Mouse (Mus musculus) urinary bladder, adult 2 months (tissue): ENCODE measurements around the gene Lpar6. TPM values are rescaled to one million over a fixed set of nuclear protein-coding genes. Genes with fewer than 3 reads are reported as not detected.

ENCODE experiments used
- DNase-seq: peaks from one replicate; pipeline ENCODE4 v3.0.0; 2022; ENCODE audit warnings: low spot score
- polyA plus RNA-seq: library from polyadenylated mRNA; depleted of rRNA; stranded (reverse); fragments of >200 nt; gene quantifications from 2 replicates; pipeline ENCODE4 v1.2.3, GENCODE M21; 2012; rRNA removed

Gene Lpar6
- polyA plus RNA-seq: 10.2 and 13.2 TPM in 2 replicates

GRCm38 (mm10) chr14:73237848-73238321 is at the start of gene Lpar6:
TSS of gene Lpar6 (plus strand) at chr14:73237895.
- DNase-seq: peak; percentile 30

- no peak for DNase-seq
Observed at GRCm38 (mm10) chr14:73199058-73199457, 38.6 kb upstream of the Lpar6 start.

GRCm38 (mm10) chr14:73201447-73201846 is 36.2 kb upstream of the Lpar6 start:
- no peak for DNase-seq

- no peak for DNase-seq
Observed at GRCm38 (mm10) chr14:73204016-73204415, 33.7 kb upstream of the Lpar6 start.

GRCm38 (mm10) chr14:73209262-73209661 is 28.4 kb upstream of the Lpar6 start:
- DNase-seq: no peak

GRCm38 (mm10) chr14:73210196-73210595 is 27.5 kb upstream of the Lpar6 start:
- no peak for DNase-seq

GRCm38 (mm10) chr14:73211477-73211876 is 26.2 kb upstream of the Lpar6 start:
- no peak for DNase-seq

GRCm38 (mm10) chr14:73217062-73217461 is 20.6 kb upstream of the Lpar6 start:
- DNase-seq: no peak

GRCm38 (mm10) chr14:73222316-73222970 is 15.3 kb upstream of the Lpar6 start:
- no peak for DNase-seq

- DNase-seq: no peak
Observed at GRCm38 (mm10) chr14:73226346-73226745, 11.3 kb upstream of the Lpar6 start.

GRCm38 (mm10) chr14:73226849-73227248 is 10.8 kb upstream of the Lpar6 start:
- DNase-seq: no peak

- no peak for DNase-seq
Observed at GRCm38 (mm10) chr14:73231286-73231982, 6.3 kb upstream of the Lpar6 start.

- no peak for DNase-seq
Observed at GRCm38 (mm10) chr14:73234468-73235031, 3.1 kb upstream of the Lpar6 start.

- DNase-seq: no peak
Observed at GRCm38 (mm10) chr14:73238498-73239250, 979 bp downstream of the Lpar6 start.

GRCm38 (mm10) chr14:73239291-73239690 is 1.6 kb downstream of the Lpar6 start:
- DNase-seq: no peak

GRCm38 (mm10) chr14:73239857-73240256 is 2.2 kb downstream of the Lpar6 start:
- DNase-seq: no peak

GRCm38 (mm10) chr14:73244061-73244597 is 6.4 kb downstream of the Lpar6 start:
- DNase-seq: no peak

GRCm38 (mm10) chr14:73250056-73250455 is 12.4 kb downstream of the Lpar6 start:
- DNase-seq: no peak

- DNase-seq: no peak
Observed at GRCm38 (mm10) chr14:73252276-73252675, 14.6 kb downstream of the Lpar6 start.

- no peak for DNase-seq
Observed at GRCm38 (mm10) chr14:73253453-73254251, 16.0 kb downstream of the Lpar6 start.

GRCm38 (mm10) chr14:73254412-73254811 is 16.7 kb downstream of the Lpar6 start:
- no peak for DNase-seq
